ENCODE assay signal across 8 mouse cellular contexts in the genomic region with DNA sequence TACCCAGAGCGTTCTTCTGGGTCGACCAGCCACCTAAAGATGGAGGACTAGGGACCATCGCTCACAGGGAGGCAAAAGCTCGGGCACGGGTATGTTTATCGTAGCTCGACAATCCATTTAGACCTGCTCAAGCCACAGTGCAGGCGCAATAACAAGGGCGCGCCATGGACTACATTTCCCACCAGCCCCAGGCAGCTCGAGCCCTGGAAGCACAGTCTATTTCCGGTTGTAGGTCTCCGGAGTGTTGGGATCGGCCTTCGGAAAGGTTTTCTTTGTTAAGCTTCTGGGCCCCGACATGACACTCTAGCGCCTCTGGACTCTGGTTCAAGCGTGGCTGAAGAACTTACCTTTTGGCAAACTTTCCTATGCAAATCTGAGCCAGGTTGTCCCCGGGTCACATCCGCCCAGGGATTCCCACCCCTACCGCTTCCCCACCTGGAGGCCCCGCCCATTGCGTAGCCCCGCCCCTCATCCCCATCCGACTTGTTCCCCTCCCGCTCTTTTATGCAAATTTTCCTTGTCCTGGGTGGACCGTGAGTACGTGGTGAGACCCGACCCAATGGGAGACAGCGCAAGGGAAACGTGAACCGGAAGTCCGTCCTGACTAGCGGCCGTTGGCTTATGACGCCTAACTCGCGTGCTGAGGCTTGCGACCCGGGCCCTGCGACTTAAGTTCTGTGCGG. TPM values are rescaled to one million over a fixed set of nuclear protein-coding genes. Genes with fewer than 3 reads are reported as not detected.
A peak's percentile ranks its signal among the peaks of the same experiment; 100 is the strongest.
DNase-seq lines count a peak whose midpoint lies in the region; ATAC-seq and TF ChIP-seq lines count a peak whose summit lies in the region.

TSS of gene Zfp263 (plus strand) at position 591 of the 683 bp plus-strand sequence.

- peak; percentile 26 for TF ChIP-seq POLR2A in ES-Bruce4 (IDR thresholded peaks at IDR 0.05; ENCODE audit: insufficient read depth, low read length)

- no peak for TF ChIP-seq EP300 in ES-Bruce4 (IDR thresholded peaks at IDR 0.05; ENCODE audit: insufficient read depth, low read depth, low read length)
- TF ChIP-seq EP300 in liver, postnatal 0 days (IDR thresholded peaks at IDR 0.05; ENCODE audit: low read depth): no peak

- no peak for TF ChIP-seq CTCF in ES-Bruce4 (IDR thresholded peaks at IDR 0.05; ENCODE audit: low read depth, low read length)
- 0 out of 2 replicates have a peak, but pooled peaks have one; percentile 8 for TF ChIP-seq CTCF in liver, postnatal 0 days (IDR thresholded peaks at IDR 0.05; ENCODE audit: low read depth)

- H3K9ac ChIP-seq in ES-Bruce4 (ENCODE audit: low read depth, poor library complexity, severe bottlenecking): peak within 1 kb of the TSS; percentile 88
- peak within 1 kb of the TSS; percentile 88 for H3K9ac ChIP-seq in forebrain, embryonic 13.5 days
- H3K9ac ChIP-seq in liver, postnatal 0 days (replicated peaks): peak within 1 kb of the TSS; percentile 78
- peak within 1 kb of the TSS; percentile 80 for H3K9ac ChIP-seq in neural tube, embryonic 15.5 days (replicated peaks)

- WGBS in forebrain, embryonic 13.5 days: under 1% methylated on average over 42 of the region's 42 CpGs
- under 1% methylated on average over 42 of the region's 42 CpGs for WGBS in large intestine, adult 2 months
- WGBS in liver, postnatal 0 days (ENCODE audit: insufficient replicate concordance): under 1% methylated on average over 42 of the region's 42 CpGs
- under 1% methylated on average over 42 of the region's 42 CpGs for WGBS in neural tube, embryonic 15.5 days

- DNase-seq in heart, postnatal 10 days: peak; percentile 94
- DNase-seq in large intestine, adult 2 months (ENCODE audit: low read depth, low spot score): peak; percentile 96
- DNase-seq in liver, postnatal 0 days: peak; percentile 99
- DNase-seq in testis, postnatal 14 days (ENCODE audit: low spot score): peak; percentile 97

- 0 out of 2 replicates have a peak, but pooled peaks cover 4% of the 10 kb centered on the region for H3K9me3 ChIP-seq in ES-Bruce4 (replicated peaks; ENCODE audit: control insufficient read depth, insufficient read depth, low read length, poor library complexity, severe bottlenecking)
- peaks cover 7% of the 10 kb centered on the region for H3K9me3 ChIP-seq in forebrain, embryonic 13.5 days (replicated peaks)
- H3K9me3 ChIP-seq in liver, postnatal 0 days (ENCODE audit: low read length): peaks cover 6% of the 10 kb centered on the region
- peaks cover 7% of the 10 kb centered on the region; the same call in 1 of the 2 replicates for H3K9me3 ChIP-seq in neural tube, embryonic 15.5 days (replicated peaks)

- no peaks in the 10 kb centered on the region for H3K27me3 ChIP-seq in ES-Bruce4 (ENCODE audit: control insufficient read depth, insufficient read depth, low read length, poor library complexity, severe bottlenecking)
- no peaks in the 10 kb centered on the region for H3K27me3 ChIP-seq in forebrain, embryonic 13.5 days
- no peaks in the 10 kb centered on the region for H3K27me3 ChIP-seq in liver, postnatal 0 days (ENCODE audit: insufficient read depth, low read length)
- 0 out of 2 replicates have a peak, but pooled peaks cover 4% of the 10 kb centered on the region for H3K27me3 ChIP-seq in neural tube, embryonic 15.5 days (replicated peaks)

- intact Hi-C loops in heart, postnatal 10 days (cut with DNase I): loop anchor here (2.0 kb wide), 1 partner anchor 165 kb away; the partner anchor contains the start of genes 1700037C18Rik and Cluap1

- H3K4me2 ChIP-seq in forebrain, embryonic 13.5 days: peak within 1 kb of the TSS; percentile 91
- peak within 1 kb of the TSS; percentile 86 for H3K4me2 ChIP-seq in liver, postnatal 0 days (ENCODE audit: low read depth, low read length)
- H3K4me2 ChIP-seq in neural tube, embryonic 15.5 days: peak within 1 kb of the TSS; percentile 89

- H3K4me1 ChIP-seq in ES-Bruce4 (ENCODE audit: control insufficient read depth, insufficient read depth, low read length): no peaks in the 10 kb centered on the region
- H3K4me1 ChIP-seq in forebrain, embryonic 13.5 days: peaks cover 27% of the 10 kb centered on the region
- peaks cover 20% of the 10 kb centered on the region for H3K4me1 ChIP-seq in liver, postnatal 0 days (ENCODE audit: insufficient read depth)
- H3K4me1 ChIP-seq in neural tube, embryonic 15.5 days: peaks cover 33% of the 10 kb centered on the region

- peak; percentile 94 for ATAC-seq in cerebellum, adult (ENCODE audit: insufficient number of reproducible peaks, low FRiP score, low TSS enrichment)
- peak; percentile 98 for ATAC-seq in forebrain, embryonic 13.5 days
- peak; percentile 97 for ATAC-seq in liver, postnatal 0 days
- ATAC-seq in neural tube, embryonic 15.5 days (ENCODE audit: low FRiP score): peak; percentile 97

- H3K4me3 ChIP-seq in ES-Bruce4 (ENCODE audit: low read depth, low read length): peak within 1 kb of the TSS; percentile 85
- peak within 1 kb of the TSS; percentile 91 for H3K4me3 ChIP-seq in forebrain, embryonic 13.5 days
- H3K4me3 ChIP-seq in liver, postnatal 0 days (ENCODE audit: low read depth, low read length): peak within 1 kb of the TSS; percentile 73
- peak within 1 kb of the TSS; percentile 90 for H3K4me3 ChIP-seq in neural tube, embryonic 15.5 days (replicated peaks)

- peak within 1 kb of the TSS; percentile 77 for H3K27ac ChIP-seq in ES-Bruce4 (ENCODE audit: insufficient read depth, low read length)
- peak within 1 kb of the TSS; percentile 80 for H3K27ac ChIP-seq in forebrain, embryonic 13.5 days
- H3K27ac ChIP-seq in liver, postnatal 0 days (ENCODE audit: low read depth): peak within 1 kb of the TSS; percentile 91
- H3K27ac ChIP-seq in neural tube, embryonic 15.5 days (replicated peaks): peak within 1 kb of the TSS; percentile 97

- H3K36me3 ChIP-seq in ES-Bruce4 (ENCODE audit: control insufficient read depth, insufficient read depth, low read length, poor library complexity, severe bottlenecking): peaks cover 18% of the 10 kb centered on the region
- peaks cover 29% of the 10 kb centered on the region for H3K36me3 ChIP-seq in forebrain, embryonic 13.5 days (ENCODE audit: poor library complexity, severe bottlenecking)
- H3K36me3 ChIP-seq in liver, postnatal 0 days (replicated peaks; ENCODE audit: insufficient read depth, low read length): peaks cover 18% of the 10 kb centered on the region
- peaks cover 27% of the 10 kb centered on the region for H3K36me3 ChIP-seq in neural tube, embryonic 15.5 days

RNA-seq across cellular contexts. Expression of gene Zfp263, which starts in this region (rescaled TPM):
- polyA plus RNA-seq in ES-Bruce4 (2011; ENCODE audit: insufficient read depth, insufficient read length, low read depth, missing spikeins): 25.2 and 25.6 TPM in 2 replicates
- 57.0 and 59.2 TPM in 2 replicates for polyA plus RNA-seq in forebrain, embryonic 13.5 days (2015; fragmentation: Nextera tagmentation; extraction: Ambion mirVana)
- total RNA-seq in heart, postnatal 10 days (2021): 10 to 100 TPM; 11.2 to 13.4 TPM
- 5.2 and 7.7 TPM in 2 replicates for polyA plus RNA-seq in large intestine, adult 2 months (2012; rRNA removed)
- 9.7 and 10.7 TPM in 2 replicates for polyA plus RNA-seq in liver, postnatal 0 days (2015; fragmentation: Nextera tagmentation; extraction: Ambion mirVana)
- 46.3 and 46.5 TPM in 2 replicates for polyA plus RNA-seq in neural tube, embryonic 15.5 days (2015; fragmentation: Nextera tagmentation; extraction: Ambion mirVana)

Comparison
In these comparisons a context has a peak if more than half of its experiments do, and no peak if none do; other contexts are left out.
1. Peak in every context shown above with its lines: DNase-seq, ATAC-seq, H3K4me3 ChIP-seq and H3K27ac ChIP-seq.